Mouse (Mus musculus) lung, postnatal 36 days (tissue): Measurements from ENCODE around the gene Olfr896-ps1.

Experiments
- DNase-seq: peaks from one replicate; pipeline ENCODE4 v3.0.0; 2022; ENCODE audit warnings: mixed read lengths

Olfr896-ps1 gene

DNA sequence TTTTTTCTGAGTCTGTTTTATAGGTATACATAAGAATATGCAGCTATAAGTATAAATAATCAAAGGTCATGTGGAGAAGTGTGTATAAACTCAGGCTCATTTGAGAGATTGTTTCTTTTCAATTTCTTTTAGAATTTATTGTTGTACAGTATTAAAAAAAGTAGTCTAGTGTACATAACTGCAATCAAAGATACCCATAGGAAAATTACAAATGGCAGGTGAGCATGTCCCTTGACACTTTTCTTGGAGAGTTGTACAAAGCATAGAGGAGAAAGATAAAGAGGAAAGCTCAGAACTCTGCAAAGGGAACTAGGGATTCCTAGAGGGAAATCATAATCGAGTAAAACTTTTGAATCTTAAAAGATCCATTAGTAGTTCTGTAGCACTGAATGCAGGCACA, at the start of gene Olfr896-ps1:
Gene Olfr896-ps1, plus strand, starts transcription at position 301 of the 400 bp plus-strand sequence.
- DNase-seq, result no peak

DNA sequence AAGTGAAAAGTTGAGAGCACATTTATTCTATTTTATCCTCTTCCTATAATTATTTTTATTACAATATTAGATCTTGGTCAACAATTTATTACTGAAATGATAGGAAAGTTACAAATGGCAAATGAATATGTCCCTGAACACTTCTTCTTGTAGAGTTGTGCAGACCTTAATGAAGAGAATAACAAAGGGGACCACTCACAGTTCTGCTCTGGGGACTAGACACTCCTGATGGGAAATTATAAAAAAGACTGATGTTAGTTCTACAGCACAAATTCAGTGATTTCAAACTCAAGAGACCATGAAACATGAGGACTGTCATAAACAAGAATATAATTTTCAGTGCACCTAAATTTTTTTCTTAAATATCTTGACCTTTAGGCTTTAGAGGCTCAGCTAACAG, 38.4 kb upstream of the Olfr896-ps1 start, which contains the start of gene Olfr143:
Gene Olfr143, plus strand, starts transcription at position 301 of the 400 bp plus-strand sequence.
- DNase-seq, result no peak

GRCm38 (mm10) chr9:38267551-38267950, 23.4 kb upstream of the Olfr896-ps1 start, which contains the start of gene Olfr895:
Gene Olfr895, plus strand, starts transcription at chr9:38267851.
- DNase-seq, result no peak

- no peak for DNase-seq
Measured at GRCm38 (mm10) chr9:38328760-38329159, 37.9 kb downstream of the Olfr896-ps1 start, which contains the start of gene Olfr25. Gene Olfr25, plus strand, starts transcription at chr9:38329060.
